Mouse (Mus musculus): ENCODE measurements around the gene Gfpt2.

DNA sequence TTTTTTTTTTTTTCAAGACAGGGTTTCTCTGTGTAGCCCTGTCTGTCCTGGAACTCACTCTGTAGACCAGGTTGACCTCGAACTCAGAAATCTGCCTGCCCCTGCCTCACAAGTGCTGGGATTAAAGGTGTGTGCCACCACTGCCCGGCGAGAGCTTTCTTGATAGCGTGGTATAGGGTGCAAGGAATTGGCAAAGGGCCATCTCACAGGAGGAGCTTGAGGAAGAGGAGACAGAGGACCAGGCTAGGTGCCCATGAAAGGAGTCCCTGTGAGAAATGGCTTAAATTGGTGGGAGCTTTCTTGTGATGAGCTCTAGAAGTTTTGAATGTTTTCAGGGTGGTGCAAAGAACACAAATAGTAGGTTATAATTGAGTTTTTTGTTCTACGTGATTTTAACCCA lies 25.2 kb upstream of the Gfpt2 start:
- no peak for TF ChIP-seq MAFK (IDR thresholded peaks at IDR 0.05; ENCODE audit: insufficient read depth, low read depth, low read length)
- no peak for TF ChIP-seq CHD2 (IDR thresholded peaks at IDR 0.05; ENCODE audit: low read depth, low read length)
